Mouse (Mus musculus) kidney, postnatal 4 days (tissue): ENCODE measurements around the gene Patj.
A peak's percentile ranks its signal among the peaks of the same experiment; 100 is the strongest.
"Not testable (repeated sequence)": the region's sequence is repeated elsewhere in the genome, so short reads cannot be mapped to it uniquely, and the experiment has no call there.

Experiments used
- DNase-seq, 2 experiments: peaks; one replicate each; pipeline ENCODE4 v3.0.0; 2021; ENCODE audit warnings: mixed read lengths in 2 of 2

The Patj gene

DNA sequence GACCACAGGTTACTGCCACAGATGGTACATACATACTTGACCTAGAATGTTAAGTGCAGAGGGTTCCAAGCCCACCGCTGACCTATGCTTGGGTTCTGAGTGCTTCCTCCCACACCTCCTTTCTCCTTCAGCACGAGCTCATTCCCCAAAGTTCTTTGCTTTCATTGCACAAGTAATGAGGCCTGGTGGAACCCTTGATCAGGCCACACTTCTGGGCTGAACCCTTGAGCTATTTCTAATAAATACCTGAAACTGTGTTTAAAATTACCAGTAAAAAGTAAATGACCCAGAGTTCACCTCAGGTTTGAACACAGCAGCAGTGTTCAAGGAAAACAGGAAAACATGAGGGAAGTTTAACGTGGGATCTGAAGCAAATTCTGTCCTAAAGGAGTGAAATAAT lies 271.4 kb downstream of the Patj start:
- no peak for DNase-seq

DNA sequence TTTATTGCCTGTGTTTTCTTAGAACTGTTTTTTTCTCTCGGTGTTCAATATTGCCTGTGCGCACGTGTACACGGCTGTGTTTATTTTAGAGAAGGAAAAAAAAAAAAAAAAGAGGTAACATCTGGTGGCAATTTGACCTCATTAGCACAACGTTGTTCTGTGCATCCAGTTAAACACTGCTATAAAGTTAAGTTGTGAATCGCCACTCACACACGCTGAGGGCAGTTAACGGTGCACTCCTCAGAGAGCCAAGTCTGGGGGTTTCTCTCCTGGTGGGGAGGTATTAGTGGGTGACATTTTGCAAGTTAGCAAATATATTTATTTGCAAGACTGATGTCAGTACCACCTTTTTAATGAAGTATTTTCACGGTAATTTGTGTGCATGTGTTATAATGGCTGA lies 281.9 kb downstream of the Patj start:
- DNase-seq: no peak

DNA sequence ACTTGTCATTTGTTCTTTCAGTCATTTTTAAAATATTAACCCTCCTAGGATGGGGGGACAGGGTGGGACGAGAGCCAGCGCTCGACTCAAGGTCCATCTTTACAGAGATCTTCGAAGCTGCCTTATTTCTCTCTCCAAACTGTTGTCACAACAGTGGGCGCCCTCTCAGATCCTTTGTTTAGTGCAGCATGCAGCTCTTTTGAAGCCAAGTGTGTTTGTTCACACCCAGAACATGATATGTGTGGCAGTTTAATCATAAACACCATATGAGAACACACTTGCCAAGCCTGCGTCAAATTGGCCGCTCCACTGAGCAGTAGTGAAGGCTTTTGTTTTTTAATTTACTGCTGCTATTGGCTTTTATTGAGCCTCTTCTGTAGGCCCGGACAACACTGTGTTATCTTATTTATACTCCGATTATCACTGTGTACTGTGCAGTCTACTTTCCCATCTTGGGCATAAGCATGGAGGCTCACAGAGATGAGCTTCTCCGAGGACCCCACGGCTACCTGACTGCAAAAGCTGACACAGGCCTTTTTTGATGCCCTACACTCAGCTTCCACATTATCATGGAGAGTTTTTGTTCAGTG lies 291.2 kb downstream of the Patj start:
- DNase-seq: no peak

DNA sequence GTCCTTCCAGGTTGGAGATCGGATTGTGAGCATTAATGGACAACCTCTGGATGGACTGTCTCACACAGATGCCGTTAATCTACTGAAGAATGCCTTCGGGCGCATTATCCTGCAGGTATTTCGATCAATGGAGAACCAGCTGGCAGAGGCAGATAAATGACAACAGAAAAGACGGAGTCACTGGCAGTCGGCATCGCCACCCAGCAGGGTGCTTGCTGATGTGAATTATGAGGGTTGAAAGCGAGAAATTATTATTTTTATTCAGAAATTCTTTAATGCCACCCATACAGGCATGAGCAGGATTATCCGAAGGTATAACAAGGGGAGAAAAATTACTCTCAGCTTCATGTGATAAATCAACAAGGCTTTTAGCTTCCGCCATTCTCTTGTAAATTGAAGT lies 292.5 kb downstream of the Patj start:
- no peak for DNase-seq

DNA sequence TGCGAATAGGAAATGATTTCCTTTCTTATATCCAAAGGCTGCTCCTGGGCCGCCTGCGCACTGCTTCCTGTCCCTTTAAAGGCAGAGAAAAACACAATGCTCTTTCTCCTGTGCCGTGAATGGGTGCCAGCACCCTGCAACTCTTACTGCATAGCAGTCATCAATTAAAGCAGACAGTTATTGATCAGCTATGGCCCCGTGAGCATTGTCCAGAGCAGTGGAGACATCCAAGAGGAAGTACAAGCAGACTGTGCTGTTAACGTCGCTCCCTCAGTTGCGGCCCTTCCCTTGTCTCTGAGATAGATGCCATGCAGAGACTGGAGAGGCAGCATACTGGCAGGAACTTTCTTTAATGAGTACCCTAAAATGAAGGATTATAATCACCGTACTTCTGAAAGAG lies 292.9 kb downstream of the Patj start:
- no peak for DNase-seq

DNA sequence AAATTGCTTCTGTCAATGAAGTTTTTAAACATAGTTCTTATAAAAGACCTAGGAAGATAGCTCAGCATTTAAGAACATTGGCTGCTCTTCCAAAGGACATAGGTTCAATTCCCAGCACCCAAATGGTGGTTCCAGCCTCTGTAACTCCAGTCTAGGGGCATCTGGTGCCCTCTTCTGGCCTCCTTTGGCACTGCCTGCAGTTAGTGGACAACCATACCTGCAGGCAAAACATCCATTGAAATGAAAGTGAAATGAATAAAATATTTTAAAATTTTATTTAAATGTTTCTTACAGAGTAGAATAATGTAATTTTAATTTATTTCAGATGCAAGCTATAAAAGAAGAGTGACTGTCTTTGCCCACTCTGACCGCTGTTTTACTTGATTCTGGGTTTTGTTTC lies 294.4 kb downstream of the Patj start:
- DNase-seq: no peak

DNA sequence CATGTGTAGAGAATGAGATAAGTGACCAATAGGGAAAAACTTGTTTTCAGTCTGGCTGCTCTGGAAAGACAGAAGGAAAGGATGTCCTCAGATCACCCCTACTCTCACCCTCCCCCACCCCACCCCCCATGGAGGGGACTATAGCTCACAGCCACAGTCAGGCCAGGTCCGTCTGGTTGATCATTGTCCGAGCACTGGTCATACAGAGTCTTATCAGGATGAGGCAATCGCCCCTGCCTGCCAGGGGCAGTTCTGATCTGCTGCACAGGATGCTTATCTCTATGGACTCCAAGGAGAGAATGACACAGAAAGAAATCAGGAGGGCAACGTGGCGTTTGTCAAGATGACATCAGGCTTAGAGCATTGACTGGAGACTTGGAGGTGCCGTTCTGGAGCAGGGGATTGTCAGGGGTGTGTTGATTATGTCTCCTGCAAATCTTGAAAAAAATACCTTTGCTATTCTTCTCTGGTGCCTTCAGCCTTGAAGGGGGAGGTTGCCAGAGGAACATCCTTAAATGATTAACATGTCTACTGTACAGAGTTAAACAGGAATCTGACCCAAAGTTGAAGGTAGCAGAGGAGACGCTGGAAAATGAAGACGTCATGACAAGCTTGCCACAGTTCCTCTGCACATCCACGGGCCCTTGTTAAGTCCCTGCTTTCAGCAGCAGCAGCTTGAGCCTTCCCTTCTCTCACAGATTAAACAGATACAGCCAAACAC lies 298.0 kb downstream of the Patj start:
- DNase-seq: peak; percentile 31 to 39

DNA sequence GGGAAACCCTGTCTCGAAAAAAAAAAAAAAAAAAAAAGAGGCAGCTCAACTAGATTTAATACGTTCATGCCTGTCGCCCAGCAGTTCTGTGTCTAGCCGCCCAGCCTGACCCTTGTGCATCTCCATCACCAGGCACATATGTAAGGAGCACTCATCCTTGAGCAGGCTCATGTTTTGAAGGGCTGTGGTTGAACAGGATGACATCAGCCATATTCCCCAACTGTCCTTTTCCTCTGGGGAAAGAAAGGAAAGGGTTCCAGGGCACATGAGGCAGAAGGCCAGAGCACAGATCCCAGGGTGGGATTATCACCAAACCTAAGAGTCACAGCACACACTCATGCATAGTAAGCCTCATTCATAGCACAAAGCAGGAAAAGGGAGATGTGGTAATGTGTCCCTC lies 302.3 kb downstream of the Patj start:
- no peak for DNase-seq

DNA sequence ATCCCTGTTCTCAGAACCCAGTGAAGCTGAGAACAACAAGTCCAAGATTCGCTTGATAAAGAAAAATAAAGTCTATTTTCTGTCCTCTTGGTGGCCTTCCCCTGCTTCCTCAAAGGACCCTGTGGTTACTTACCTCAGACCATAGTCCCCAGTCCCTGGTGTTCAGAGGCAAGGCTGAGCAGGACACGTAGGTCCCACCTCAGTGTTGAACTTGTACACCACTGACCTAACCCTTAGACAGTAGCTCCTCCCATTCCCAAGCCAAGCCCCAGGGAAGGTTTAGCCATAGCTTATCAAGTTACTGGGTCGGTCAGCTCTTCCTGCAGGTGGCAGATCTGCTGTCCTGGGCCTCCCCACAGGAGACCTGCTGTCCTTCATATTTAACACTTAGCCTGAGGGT lies 303.3 kb downstream of the Patj start:
- no peak for DNase-seq

DNA sequence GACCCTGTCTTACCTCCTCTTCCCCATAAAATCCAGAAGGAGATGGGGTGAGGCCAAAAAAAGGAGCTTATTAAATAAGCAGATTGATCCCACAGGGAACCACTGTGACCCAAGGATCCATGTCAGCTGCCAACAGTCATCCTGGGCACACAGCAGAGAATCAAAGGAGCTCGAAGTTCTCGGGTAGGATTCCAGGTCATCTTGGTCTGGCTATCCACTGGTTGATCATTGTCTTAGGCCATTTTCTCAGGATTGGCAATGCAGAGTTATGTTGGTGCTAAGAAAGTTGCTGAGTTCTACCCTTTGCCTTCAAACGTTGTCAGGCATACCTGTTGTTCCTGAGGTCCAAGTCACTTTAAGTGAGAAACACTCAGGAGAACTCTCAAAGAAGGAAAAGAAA lies 304.6 kb downstream of the Patj start:
- DNase-seq: no peak

DNA sequence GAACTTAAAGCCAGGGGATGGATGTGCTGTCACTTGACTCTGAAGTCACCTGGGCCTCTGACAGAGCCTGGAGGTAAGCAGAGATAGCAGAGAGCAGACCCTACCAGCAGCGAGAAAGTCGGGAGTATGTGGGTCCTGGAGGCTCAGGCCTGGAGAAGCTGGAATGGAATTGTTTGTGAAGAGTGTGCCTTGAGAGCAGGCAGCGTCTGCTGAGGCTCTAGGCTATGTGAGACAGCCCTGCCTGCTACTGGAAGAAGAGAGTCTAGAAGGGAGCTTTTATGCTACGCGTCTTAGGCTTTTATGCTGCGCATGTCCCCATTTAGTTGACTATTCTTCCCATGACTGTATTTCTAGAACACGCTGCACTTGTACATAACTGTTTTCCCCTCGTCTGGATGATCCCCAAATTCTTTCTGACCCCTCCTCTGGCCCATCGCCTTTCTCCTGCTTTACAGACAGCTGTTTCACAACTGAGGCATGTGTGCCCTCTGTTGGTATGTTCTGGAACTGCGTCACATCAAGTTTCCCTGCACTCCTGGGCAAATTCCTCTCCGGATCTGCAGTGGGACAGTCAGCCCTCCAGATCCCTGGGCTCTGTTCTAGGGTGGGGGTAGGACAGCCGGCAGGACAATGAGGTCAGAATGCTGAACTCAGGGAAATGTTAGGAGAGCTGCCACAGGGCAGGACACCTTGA lies 306.8 kb downstream of the Patj start:
- DNase-seq: peak; percentile 85 to 86

DNA sequence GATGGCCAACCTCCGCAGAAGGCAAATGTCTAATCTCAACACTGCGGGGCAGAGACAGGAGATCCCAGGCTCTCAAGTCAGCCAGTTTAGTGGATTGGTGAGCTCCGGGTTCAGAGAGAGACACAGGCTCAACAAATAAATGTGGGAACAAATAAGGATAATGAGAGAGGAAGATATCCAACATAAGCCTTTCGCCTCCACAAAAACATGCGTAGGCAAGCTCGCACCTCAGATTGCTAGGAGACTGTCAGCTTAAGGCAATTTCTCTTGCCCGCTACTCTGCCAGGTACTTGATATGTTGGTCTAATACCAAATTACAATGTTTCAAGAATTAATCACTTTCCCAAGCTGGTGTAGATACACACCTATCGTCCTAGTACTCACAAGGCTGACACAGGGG lies 315.3 kb downstream of the Patj start:
- DNase-seq: no peak

DNA sequence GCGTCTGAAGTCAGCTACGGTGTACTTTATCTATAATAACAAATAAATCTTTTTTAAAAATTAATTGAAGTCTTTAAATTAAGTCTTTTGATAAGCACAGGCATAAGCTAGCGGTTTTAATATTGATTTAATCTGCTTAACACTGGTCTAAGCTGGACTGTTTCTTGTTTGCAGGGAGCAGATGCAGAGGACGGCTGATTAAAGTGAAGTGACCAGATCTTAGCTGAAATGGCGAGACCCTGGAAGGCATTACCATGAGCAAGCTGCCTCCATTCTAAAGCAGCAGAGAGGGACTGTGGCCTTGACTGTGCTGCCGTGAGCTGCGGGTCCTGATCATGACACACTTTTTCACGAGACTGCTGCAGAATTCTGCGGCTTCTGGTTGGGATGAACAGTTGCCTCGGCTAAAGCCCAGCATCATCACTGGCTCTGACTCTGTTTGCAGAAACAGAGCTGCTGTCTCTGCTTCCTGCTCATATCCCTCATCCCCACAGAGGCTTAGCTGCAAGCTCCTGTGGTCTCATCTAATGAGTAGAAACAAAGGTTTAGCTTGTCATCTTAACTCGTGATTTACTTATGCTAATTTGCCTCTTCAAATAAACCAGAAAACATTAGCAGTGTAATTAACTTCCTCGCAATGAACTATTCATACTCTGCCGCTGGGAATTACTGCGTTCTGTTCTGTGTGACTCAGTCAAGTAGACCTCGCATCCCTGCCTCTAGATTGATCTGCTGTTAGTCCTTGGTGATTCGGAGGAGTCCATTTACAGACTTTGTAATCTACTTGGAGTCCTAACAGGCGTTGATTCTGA lies 322.4 kb downstream of the Patj start:
- no peak for DNase-seq

DNA sequence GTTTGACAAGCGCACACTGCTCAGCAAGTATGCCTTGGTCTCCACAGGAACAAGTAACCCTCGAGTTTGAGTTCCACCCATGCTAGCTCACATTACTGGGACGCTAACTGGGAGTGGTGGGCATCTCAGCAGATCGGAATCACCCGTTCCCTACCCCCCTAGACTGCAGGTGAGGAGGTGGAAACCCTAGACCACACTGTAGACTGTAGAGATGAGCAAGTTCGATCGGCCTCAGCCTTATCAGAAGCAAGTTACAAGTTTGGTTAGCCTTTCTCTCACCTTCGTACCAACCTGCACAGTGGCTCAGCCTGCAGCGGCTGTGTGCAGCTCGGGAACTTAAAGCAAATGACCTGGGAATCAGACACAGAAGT lies 322.9 kb downstream of the Patj start:
- DNase-seq: no peak

DNA sequence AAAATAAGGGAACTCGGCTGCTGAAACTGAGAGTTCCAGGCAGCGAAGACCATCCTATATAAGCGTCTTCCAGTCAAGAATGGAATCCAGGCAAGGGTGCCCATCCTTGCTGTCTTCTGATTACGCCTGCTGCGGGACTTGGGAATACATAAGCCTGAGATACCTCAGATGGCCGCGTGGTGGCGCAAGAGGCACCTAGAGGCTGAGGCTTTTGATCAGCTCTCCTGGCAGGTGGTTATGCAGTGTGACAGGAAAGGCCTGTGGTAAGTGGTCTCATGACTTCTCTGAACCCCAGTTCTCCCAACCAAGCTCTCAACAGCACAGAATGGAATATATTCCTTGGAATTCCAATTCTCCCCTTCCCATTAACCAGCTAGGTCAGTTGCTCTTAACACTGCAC lies 326.9 kb downstream of the Patj start:
- peak; percentile 83 to 84 for DNase-seq

DNA sequence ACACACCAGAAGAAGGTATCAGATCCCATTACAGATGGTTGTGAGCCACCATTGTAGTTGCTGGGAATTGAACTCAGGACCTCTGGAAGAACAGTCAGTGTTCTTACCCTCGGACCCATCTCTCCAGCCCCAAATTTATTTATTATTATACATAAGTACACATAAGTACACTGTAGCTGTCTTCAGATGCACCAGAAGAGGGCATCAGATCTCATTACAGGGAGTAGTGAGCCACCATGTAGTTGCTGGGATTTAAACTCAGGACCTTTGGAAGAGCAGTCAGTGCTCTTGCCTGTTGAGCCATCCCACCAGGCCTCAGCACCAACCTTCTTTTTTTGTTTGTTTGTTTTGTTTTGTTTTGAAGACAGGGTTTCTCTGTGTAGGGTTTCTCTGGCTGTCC lies 329.1 kb downstream of the Patj start:
- not testable (repeated sequence) for DNase-seq

DNA sequence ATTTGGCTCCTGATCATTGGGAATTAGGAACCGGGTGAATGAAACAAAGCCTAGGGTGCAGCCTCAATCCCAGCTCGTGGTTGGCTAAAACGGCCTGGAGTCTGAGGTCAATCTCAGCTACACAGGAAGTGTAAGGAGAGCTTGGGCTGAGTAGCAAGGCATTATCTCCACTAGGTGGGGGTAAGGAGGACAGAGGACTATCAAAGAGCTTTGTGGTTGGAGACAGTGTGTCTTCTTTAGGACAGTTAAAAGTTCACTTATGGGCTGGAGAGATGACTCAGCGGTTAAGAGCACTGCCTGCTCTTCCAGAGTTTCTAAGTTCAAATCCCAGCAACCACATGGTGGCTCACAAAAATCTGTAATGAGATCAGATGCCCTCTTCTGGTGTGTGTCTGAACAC lies 329.9 kb downstream of the Patj start:
- peak; percentile 22 to 39 for DNase-seq

DNA sequence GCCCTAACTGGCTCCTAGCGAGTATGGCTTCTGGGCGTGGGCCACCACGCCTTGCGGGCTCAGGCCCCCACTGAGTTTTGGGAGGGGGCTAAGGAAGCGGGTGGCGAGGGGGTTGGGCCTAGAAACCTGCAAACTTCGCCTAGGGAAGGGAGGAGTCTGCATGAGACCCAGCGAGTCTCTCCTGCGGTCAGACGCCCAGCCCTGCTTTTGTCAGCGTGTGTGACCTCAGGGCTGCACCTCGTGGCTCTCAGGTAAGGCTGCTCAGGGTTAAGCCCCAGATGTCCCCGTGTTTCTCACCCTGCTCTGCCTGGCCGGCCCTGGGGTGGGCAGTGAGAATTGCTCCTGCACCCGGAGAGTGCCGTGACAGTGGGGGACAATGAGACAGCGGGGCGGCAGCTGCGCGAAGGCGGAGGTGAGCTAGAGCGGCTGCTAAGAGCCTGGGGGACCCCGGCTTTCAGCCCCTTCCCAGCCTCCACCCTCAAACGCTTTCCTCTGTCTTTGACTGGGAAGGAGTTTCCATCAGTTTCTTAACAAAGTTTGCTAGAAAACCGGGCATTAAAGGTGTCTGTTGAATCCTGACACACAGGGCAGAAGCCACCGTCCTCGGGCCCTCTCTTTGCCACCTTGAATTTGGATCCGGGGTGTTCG lies 331.1 kb downstream of the Patj start, which contains the start of gene L1td1:
Gene L1td1 (plus strand): TSS at position 145 of the 648 bp plus-strand sequence.
- no peak for DNase-seq

DNA sequence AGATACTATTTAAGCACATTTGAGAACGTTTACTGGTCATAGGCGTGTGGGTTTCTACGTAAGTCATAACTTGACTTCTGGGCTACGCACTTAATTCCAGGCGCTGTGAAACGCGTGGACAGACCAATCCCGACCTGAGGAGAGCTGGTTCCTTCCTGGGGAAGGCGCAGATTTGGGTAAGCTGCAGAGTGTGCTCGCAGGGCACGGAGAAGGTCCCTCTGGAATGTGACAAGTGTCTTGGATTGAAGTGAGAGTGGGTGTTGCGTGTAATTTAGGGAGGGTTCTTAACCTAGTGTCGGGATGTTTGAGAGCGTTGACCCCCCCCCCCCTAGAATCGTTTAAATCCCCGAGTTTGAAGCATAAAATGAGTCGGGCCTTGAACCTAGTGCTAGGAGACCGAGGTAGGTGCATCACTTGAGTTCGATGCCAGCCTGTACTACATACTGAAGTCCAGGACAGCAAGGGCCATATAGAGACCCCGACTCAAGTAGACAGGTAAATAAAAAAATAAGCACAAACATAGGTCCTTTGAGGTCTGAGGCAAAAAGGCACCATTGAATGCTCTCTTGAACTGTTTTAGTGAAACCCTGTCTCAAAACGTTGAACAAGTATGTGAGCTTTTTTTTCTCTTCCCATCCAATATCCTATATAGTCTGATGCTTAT lies 331.8 kb downstream of the Patj start:
- DNase-seq: no peak

DNA sequence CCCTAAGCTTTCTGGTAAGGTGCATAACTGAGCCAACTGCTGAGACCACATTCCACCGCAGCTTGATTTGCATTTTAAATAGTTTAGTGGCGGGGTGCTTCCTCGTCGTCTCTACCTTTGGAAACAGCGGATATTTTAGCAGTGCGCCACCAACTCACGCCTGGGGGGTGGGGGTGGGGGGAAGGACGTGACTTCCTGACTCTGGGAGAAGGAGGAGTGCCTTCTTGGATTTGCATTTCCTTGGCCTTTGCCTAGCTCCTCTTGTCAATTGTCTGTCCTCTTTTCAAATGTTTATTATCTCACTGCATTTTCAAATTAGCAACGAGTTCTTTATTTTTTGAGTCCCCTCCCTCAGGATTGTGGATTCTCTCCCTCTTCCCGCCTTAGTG lies 332.4 kb downstream of the Patj start:
- no peak for DNase-seq

DNA sequence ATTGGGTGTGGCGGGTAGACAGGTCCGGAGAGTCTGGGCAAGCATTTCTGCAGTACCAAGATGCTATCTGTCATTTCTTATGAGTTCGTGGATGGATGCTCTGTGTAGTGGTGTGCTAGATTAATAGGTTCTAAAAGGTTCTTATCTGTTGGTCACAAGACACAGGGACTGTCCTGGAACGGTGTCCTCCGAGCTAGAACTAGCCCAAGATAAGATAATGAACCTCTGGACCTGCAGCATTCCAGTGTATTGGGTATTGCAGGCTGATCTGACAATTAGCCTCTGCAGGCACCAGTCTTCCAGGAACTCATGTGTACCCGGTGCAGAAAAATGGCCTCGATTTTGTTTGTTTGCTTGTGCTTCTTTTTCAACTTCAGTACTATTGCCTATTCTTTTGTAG lies 333.1 kb downstream of the Patj start:
- DNase-seq: no peak

DNA sequence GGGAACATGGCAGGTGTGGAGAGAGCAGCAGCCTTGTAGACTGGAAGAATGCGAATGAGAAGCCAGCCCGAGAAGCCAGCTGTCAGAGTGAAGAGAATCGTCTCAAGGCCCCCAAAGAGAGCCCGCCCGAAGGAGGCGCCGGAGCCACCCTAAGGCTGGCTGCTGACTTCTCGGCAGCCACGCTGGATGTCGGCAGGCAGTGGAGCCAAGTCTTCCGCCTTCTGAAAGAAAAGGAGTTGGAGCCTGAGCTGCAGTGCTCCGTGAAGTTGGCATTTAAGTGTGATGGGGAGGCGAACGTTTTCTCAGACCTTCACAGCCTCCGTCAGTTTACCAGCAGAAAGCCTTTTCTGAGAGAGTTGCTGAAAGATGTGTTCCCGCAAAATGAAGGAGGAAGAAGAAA lies 338.1 kb downstream of the Patj start:
- no peak for DNase-seq
